Mouse (Mus musculus) C2C12 (cell line): Measurements from ENCODE around the gene Gm9821.

Experiments
- CEBPB ChIP-seq: IDR thresholded peaks from one replicate; pipeline ENCODE4 v1.6.1; 2011; ENCODE audit warnings: low read depth, mild to moderate bottlenecking, control low read depth, moderate library complexity
- CTCF ChIP-seq: IDR thresholded peaks from one replicate; pipeline ENCODE4 v1.5.1; 2011; ENCODE audit not compliant: control insufficient read depth, insufficient read depth, insufficient read length
- MAX ChIP-seq: IDR thresholded peaks from one replicate; pipeline ENCODE4 v1.6.1; 2011; ENCODE audit warnings: mild to moderate bottlenecking, control low read depth
- MYOD1 ChIP-seq: IDR thresholded peaks from one replicate; pipeline ENCODE4 v1.6.1; 2011; ENCODE audit warnings: low read depth; ENCODE audit not compliant: control insufficient read depth, insufficient read length
- MYOG ChIP-seq: IDR thresholded peaks from one replicate; pipeline ENCODE4 v1.6.1; 2011; ENCODE audit not compliant: control insufficient read depth, insufficient read length; ENCODE audit errors: extremely low read depth
- USF1 ChIP-seq: IDR thresholded peaks from one replicate; pipeline ENCODE4 v1.6.1; 2011; ENCODE audit warnings: low read depth, mild to moderate bottlenecking, control low read depth, moderate library complexity

DNA sequence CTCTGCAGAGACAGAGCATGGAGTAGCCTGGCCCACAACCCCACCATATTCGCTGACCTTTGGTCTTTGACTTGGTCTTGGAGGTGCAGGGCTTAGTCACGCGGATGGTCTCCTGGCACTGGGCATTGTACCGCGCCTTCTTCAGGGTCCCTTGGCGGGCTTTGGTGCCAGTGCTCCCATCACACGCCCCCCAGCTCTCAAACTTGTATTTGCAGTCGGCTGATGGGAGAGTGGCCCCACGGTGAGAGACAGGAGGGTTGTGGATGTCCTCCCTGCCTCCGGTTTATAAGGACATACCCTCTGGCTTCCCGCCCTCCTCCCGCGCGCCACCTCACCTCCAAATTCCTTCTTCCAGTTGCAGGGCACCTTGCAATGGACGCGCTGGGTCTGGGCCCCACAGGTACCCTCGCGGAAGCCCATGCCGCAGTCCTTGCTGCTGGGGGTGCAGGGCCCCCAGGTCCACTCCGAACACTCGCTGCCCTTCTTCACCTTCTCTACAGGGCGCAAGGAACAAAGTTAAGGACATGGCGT, 14.7 kb upstream of the Gm9821 start:
- TF ChIP-seq CTCF (no peak), CEBPB (no peak), USF1 (no peak), MYOG (no peak), MYOD1 (no peak), MAX (no peak)
